Mouse (Mus musculus): Measurements from ENCODE around the gene Zfp114.
A peak's percentile ranks its signal among the peaks of the same experiment; 100 is the strongest.

Gene Zfp114

GRCm38 (mm10) chr7:24174618-24175336, at the start of gene Zfp114:
Zfp114 (plus strand) TSS chr7:24175060.
- peak in 1 of 2 experiments; percentile 24 for DNase-seq

DNA sequence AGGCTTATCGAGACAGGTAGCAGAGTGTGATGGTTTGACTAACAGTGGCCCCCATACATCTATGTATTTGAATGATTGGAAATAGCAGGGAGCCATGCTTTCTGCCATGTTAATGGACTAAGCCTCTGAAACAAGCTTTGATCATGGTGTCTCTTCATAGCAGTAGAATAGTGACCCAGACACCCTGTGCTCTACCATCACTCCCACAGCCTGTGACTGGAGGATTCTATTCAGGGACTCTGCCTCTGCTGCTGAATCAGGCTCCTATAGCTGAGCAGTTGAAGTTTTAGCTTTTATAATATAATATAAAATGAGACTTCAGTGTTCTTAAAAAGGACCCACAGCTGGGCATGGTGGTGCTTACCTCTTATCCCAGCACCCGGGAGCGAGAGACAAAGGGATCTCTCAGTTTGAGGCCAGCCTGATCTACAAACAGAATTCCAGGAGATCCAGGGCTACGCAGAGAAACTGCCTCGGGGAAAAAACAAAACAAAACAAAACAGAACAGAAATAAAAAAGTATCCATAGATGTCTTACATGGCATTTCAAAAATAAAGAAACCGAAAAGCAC, 41.4 kb upstream of the Zfp114 start:
- DNase-seq = no peak

- DNase-seq = peak; percentile 77 to 85
Observed at GRCm38 (mm10) chr7:24133996-24134828, 40.6 kb upstream of the Zfp114 start, which contains the start of gene Zfp235. Zfp235 (plus strand) TSS chr7:24134169.

GRCm38 (mm10) chr7:24142566-24142965, 32.3 kb upstream of the Zfp114 start:
- no peak for DNase-seq

GRCm38 (mm10) chr7:24153272-24153671, 21.6 kb upstream of the Zfp114 start:
- no peak for DNase-seq

GRCm38 (mm10) chr7:24172191-24172590, 2.7 kb upstream of the Zfp114 start:
- DNase-seq = no peak

DNA sequence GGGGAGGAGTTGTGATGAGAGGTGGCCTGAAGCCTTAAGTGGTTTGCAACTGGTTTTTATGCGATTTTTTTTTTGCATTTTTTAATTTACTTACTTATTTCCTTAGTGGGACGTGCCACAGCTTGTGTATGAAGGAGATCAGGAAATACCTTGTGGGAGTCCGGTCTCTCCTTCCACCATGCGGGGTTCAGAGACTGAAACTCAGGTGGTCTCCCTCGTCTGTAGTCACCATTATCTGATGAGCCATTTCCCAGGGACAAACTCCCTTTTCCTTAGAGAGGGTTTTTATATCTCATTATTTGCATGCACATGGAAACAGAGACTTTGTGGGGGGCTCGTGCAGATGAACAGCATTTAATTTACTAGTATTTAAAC, 464 bp downstream of the Zfp114 start:
- no peak for DNase-seq

DNA sequence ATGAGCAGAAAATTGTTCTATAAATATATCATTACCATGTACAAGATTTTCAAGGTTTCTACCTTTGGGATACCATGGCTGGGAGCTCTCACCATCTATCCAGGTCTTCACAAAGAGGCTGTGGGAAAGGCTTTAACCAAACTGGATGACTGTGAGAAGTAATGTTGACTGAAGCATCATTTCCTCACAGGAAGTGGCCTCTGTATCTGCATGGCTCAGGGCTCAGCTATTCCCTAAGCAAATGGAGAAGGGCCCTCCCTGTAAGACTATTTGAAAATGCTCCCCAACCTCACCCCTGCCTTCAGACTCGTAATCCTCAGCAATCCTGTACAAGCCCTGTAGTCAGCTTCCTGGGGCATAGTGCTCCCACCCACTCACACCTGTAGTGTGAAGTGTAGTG, 12.8 kb downstream of the Zfp114 start:
- no peak for DNase-seq

- no peak for DNase-seq
Observed at GRCm38 (mm10) chr7:24188901-24189570, 14.2 kb downstream of the Zfp114 start.

DNA sequence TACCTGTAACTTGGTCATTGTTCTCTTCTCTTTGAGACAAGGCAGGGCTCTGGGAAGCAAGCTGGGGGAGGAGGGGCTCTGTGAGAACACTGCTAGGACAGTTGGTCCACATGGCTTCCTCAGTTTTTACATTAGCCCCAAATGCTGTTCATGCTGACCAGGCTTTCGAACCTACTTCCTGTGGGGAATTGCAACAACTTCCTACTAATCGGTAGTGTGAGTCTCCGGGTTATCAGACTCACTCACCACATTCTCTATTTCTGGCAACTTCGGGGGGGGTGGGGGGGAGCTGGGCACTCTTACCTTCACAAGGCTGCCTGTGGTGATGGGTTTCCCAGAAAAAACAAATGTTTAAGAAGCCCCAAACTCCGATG, 14.7 kb downstream of the Zfp114 start:
- DNase-seq = no peak

GRCm38 (mm10) chr7:24191361-24191760, 16.5 kb downstream of the Zfp114 start:
- no peak for DNase-seq

DNA sequence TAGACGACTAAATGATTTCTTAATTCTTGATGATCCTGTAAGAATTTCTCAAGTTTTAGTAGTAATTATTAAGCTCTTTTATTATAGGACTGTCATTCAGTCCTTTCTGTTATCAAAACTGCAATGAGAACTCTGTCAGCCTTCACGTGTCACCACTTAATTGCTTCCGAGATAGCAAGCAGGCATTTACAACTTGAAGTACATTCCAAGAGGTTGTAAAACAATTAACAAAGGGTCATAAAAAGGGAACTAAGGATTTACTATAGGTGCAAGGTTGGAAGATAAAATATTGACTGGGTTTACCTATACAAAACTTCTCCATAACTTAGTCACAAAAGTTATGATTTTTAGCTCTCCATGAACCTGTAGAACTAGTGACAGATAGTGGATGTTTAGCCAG, 18.3 kb downstream of the Zfp114 start:
- no peak for DNase-seq

DNA sequence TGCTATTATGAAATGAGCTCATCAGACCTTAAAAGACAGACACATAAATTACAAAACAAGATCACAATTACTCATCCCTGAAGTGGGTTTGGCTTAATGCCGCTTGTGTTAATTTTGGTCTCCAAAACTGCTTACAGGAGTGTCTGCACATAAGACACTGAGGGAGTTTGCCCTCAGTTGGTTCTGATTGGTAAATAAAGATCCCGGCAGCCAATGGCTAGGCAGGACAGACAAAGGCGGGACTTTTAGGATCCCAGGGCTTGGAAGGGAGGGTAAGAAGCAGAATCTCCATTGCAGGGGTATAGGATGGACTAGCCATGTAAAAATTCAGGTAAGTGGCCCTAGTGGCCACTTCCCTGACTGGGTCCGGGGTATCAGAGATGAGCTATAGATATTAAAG, 22.1 kb downstream of the Zfp114 start:
- DNase-seq = no peak

GRCm38 (mm10) chr7:24207488-24208261, 32.8 kb downstream of the Zfp114 start:
- DNase-seq = no peak

DNA sequence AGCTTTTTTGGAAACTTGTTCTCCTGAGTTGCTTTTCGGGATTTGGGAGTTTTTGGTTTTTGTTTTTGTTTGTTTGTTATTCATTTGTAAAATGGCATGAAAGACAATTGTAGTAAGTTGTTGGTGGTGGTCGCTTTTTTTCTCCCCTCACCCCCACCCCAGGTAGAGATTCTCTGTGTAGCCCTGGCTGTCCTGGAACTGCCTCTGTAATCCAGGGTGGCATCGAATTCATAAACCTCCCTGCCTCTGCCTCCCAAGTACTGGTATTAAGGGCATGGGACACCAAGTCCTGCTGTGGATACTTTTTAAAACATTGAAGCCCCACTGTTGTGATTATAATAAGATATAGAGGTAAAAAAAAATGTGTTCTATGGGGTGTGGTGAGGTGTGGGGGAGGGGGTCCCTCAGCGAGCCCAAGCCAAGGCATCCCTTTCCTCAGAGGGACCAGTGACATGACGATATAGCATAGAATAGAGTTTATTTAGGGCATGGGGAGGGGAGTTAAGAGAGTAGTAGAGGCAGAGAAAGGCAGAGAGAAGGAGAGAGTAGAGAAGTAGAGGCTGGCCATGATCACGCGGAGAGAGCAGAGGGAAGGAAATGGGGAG, 33.5 kb downstream of the Zfp114 start:
- DNase-seq = no peak

- no peak for DNase-seq
Observed at GRCm38 (mm10) chr7:24210296-24210695, 35.4 kb downstream of the Zfp114 start.

DNA sequence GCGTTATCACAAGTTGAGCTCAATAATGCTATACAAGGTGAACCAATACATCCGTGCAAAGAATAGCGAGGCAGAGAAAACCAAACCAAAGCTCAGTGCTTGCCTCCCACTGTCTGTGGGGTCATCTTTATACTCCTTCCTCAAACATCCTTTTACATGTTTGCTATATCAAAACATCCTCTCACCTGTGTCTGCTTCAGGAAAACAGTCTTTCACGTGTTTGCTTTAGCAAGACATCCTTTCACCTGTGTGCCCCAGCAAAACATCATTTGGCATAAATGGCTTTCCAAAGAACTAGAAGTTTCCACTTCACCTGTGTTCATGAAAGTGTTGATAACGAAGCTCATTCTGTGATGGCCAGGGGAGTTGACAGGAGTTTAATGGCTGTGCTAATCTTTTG, 36.5 kb downstream of the Zfp114 start, which contains the start of gene Zfp111:
Gene Zfp111, minus strand, starts transcription at position 101 of the 400 bp plus-strand sequence.
- no peak for DNase-seq
